Mouse (Mus musculus): ENCODE results near the gene Scmh1. TPM values are rescaled to one million over a fixed set of nuclear protein-coding genes. Genes with fewer than 3 reads are reported as not detected.

The Scmh1 gene
- polyA plus RNA-seq, 1 experiment from 2014 or later = 48.7 TPM

GRCm38 (mm10) chr4:120516491-120516890 is 111.4 kb downstream of the Scmh1 start:
- Histone ChIP-seq H3K9me3 (no peaks in the 10 kb centered on the region), H3K4me1 (no peaks in the 10 kb centered on the region), H3K36me3 (peaks cover 66% of the 10 kb centered on the region), H3K9ac (no peak overlapping the region), H3K4me3 (no peak overlapping the region), H3K4me2 (no peak overlapping the region), H3K27me3 (no peaks in the 10 kb centered on the region), H3K27ac (peak overlapping the region; percentile 11; the same call in 1 of the 2 replicates)
- 85% methylated on average over 7 of the region's 7 CpGs for WGBS
- no peak for ATAC-seq (ENCODE audit: insufficient number of reproducible peaks, insufficient read depth, low FRiP score, low TSS enrichment, low read depth)

GRCm38 (mm10) chr4:120516907-120517306 is 111.8 kb downstream of the Scmh1 start:
- Histone ChIP-seq H3K36me3 (peaks cover 70% of the 10 kb centered on the region), H3K4me2 (no peak overlapping the region), H3K27me3 (no peaks in the 10 kb centered on the region), H3K9ac (no peak overlapping the region), H3K4me3 (no peak overlapping the region), H3K9me3 (no peaks in the 10 kb centered on the region), H3K4me1 (no peaks in the 10 kb centered on the region), H3K27ac (peak overlapping the region; percentile 11; the same call in 1 of the 2 replicates)
- no peak for ATAC-seq (ENCODE audit: insufficient number of reproducible peaks, insufficient read depth, low FRiP score, low TSS enrichment, low read depth)
- 87% methylated on average over 7 of the region's 7 CpGs for WGBS

GRCm38 (mm10) chr4:120517335-120517734 is 112.3 kb downstream of the Scmh1 start:
- no peak overlapping the region for H3K4me2 ChIP-seq
- peaks cover 72% of the 10 kb centered on the region for H3K36me3 ChIP-seq
- H3K9me3 ChIP-seq = no peaks in the 10 kb centered on the region
- 77% methylated on average over 4 of the region's 4 CpGs for WGBS
- no peak overlapping the region for H3K4me3 ChIP-seq
- no peak overlapping the region for H3K9ac ChIP-seq
- H3K27me3 ChIP-seq = no peaks in the 10 kb centered on the region
- H3K27ac ChIP-seq = no peak overlapping the region
- no peak for ATAC-seq (ENCODE audit: insufficient number of reproducible peaks, insufficient read depth, low FRiP score, low TSS enrichment, low read depth)
- no peaks in the 10 kb centered on the region for H3K4me1 ChIP-seq

- Histone ChIP-seq H3K27ac (no peak overlapping the region), H3K36me3 (peaks cover 88% of the 10 kb centered on the region), H3K9me3 (no peaks in the 10 kb centered on the region), H3K4me1 (no peaks in the 10 kb centered on the region), H3K4me2 (no peak overlapping the region), H3K4me3 (no peak overlapping the region), H3K9ac (no peak overlapping the region), H3K27me3 (no peaks in the 10 kb centered on the region)
- no peak for ATAC-seq (ENCODE audit: insufficient number of reproducible peaks, insufficient read depth, low FRiP score, low TSS enrichment, low read depth)
- WGBS = 64% methylated on average over 5 of the region's 5 CpGs
Observed at GRCm38 (mm10) chr4:120521761-120522160, 116.7 kb downstream of the Scmh1 start.

GRCm38 (mm10) chr4:120522351-120522750 is 117.3 kb downstream of the Scmh1 start:
- WGBS = 91% methylated on average over 4 of the region's 4 CpGs

GRCm38 (mm10) chr4:120523092-120523491 is 118.0 kb downstream of the Scmh1 start:
- Histone ChIP-seq H3K27ac (no peak overlapping the region), H3K9ac (no peak overlapping the region), H3K4me1 (no peaks in the 10 kb centered on the region), H3K36me3 (peaks cover 82% of the 10 kb centered on the region), H3K27me3 (no peaks in the 10 kb centered on the region), H3K9me3 (no peaks in the 10 kb centered on the region), H3K4me2 (no peak overlapping the region), H3K4me3 (no peak overlapping the region)
- 87% methylated on average over 3 of the region's 3 CpGs for WGBS
- ATAC-seq (ENCODE audit: insufficient number of reproducible peaks, insufficient read depth, low FRiP score, low TSS enrichment, low read depth) = no peak

More at GRCm38 (mm10) chr4:120522351-120522750, 117.3 kb downstream of the Scmh1 start:
- ATAC-seq (ENCODE audit: insufficient number of reproducible peaks, insufficient read depth, low FRiP score, low TSS enrichment, low read depth) = no peak
- Histone ChIP-seq H3K36me3 (peaks cover 84% of the 10 kb centered on the region), H3K4me1 (no peaks in the 10 kb centered on the region), H3K9me3 (no peaks in the 10 kb centered on the region), H3K4me2 (no peak overlapping the region), H3K27ac (no peak overlapping the region), H3K9ac (no peak overlapping the region), H3K27me3 (no peaks in the 10 kb centered on the region), H3K4me3 (no peak overlapping the region)

- no peak for ATAC-seq (ENCODE audit: insufficient number of reproducible peaks, insufficient read depth, low FRiP score, low TSS enrichment, low read depth)
- H3K4me2 ChIP-seq = no peak overlapping the region
- 80% methylated on average over 9 of the region's 9 CpGs for WGBS
- H3K36me3 ChIP-seq = peaks cover 86% of the 10 kb centered on the region
- no peak overlapping the region for H3K27ac ChIP-seq
- no peaks in the 10 kb centered on the region for H3K9me3 ChIP-seq
- H3K4me1 ChIP-seq = no peaks in the 10 kb centered on the region
- no peak overlapping the region for H3K4me3 ChIP-seq
- H3K9ac ChIP-seq = no peak overlapping the region
- H3K27me3 ChIP-seq = no peaks in the 10 kb centered on the region
Observed at GRCm38 (mm10) chr4:120528171-120528570, 123.1 kb downstream of the Scmh1 start.

GRCm38 (mm10) chr4:120531986-120532385 is 126.9 kb downstream of the Scmh1 start, which contains the start of gene Slfnl1:
Gene Slfnl1, plus strand, starts transcription at chr4:120532231.
- Histone ChIP-seq H3K4me1 (no peaks in the 10 kb centered on the region), H3K27me3 (no peaks in the 10 kb centered on the region), H3K36me3 (peaks cover 62% of the 10 kb centered on the region), H3K4me3 (no peak within 1 kb of the TSS), H3K9ac (no peak within 1 kb of the TSS), H3K4me2 (no peak within 1 kb of the TSS), H3K27ac (no peak within 1 kb of the TSS), H3K9me3 (no peaks in the 10 kb centered on the region)
- WGBS = 85% methylated on average over 6 of the region's 6 CpGs
- no peak for ATAC-seq (ENCODE audit: insufficient number of reproducible peaks, insufficient read depth, low FRiP score, low TSS enrichment, low read depth)

- WGBS = 96% methylated on average over 10 of the region's 10 CpGs
- no peaks in the 10 kb centered on the region for H3K4me1 ChIP-seq
- H3K27me3 ChIP-seq = no peaks in the 10 kb centered on the region
- no peak overlapping the region for H3K27ac ChIP-seq
- no peak for ATAC-seq (ENCODE audit: insufficient number of reproducible peaks, insufficient read depth, low FRiP score, low TSS enrichment, low read depth)
- H3K4me2 ChIP-seq = no peak overlapping the region
- H3K9ac ChIP-seq = no peak overlapping the region
- H3K9me3 ChIP-seq = no peaks in the 10 kb centered on the region
- peaks cover 63% of the 10 kb centered on the region for H3K36me3 ChIP-seq
- H3K4me3 ChIP-seq = no peak overlapping the region
Observed at GRCm38 (mm10) chr4:120538664-120539063, 133.6 kb downstream of the Scmh1 start.

GRCm38 (mm10) chr4:120544896-120545295 is 139.8 kb downstream of the Scmh1 start:
- no peak overlapping the region for H3K9ac ChIP-seq
- H3K4me2 ChIP-seq = no peak overlapping the region
- no peak overlapping the region for H3K4me3 ChIP-seq
- ATAC-seq (ENCODE audit: insufficient number of reproducible peaks, insufficient read depth, low FRiP score, low TSS enrichment, low read depth) = no peak
- H3K4me1 ChIP-seq = no peaks in the 10 kb centered on the region
- H3K27ac ChIP-seq = no peak overlapping the region
- peaks cover 95% of the 10 kb centered on the region for H3K36me3 ChIP-seq
- WGBS = 81% methylated on average over 1 of the region's 1 CpGs
- no peaks in the 10 kb centered on the region for H3K27me3 ChIP-seq
- no peaks in the 10 kb centered on the region for H3K9me3 ChIP-seq

- Histone ChIP-seq H3K27me3 (no peaks in the 10 kb centered on the region), H3K27ac (no peak overlapping the region), H3K4me2 (no peak overlapping the region), H3K9ac (no peak overlapping the region), H3K36me3 (peaks cover 87% of the 10 kb centered on the region), H3K9me3 (no peaks in the 10 kb centered on the region), H3K4me1 (no peaks in the 10 kb centered on the region), H3K4me3 (no peak overlapping the region)
- ATAC-seq (ENCODE audit: insufficient number of reproducible peaks, insufficient read depth, low FRiP score, low TSS enrichment, low read depth) = no peak
- 94% methylated on average over 6 of the region's 6 CpGs for WGBS
Observed at GRCm38 (mm10) chr4:120556592-120556991, 151.5 kb downstream of the Scmh1 start.

GRCm38 (mm10) chr4:120565726-120566125 is 160.6 kb downstream of the Scmh1 start:
- no peak for ATAC-seq (ENCODE audit: insufficient number of reproducible peaks, insufficient read depth, low FRiP score, low TSS enrichment, low read depth)
- peaks cover 52% of the 10 kb centered on the region for H3K36me3 ChIP-seq
- WGBS = 86% methylated on average over 2 of the region's 2 CpGs
- H3K9me3 ChIP-seq = no peaks in the 10 kb centered on the region
- no peak overlapping the region for H3K4me3 ChIP-seq
- no peak overlapping the region for H3K27ac ChIP-seq
- H3K4me1 ChIP-seq = peaks cover 20% of the 10 kb centered on the region
- no peak overlapping the region for H3K4me2 ChIP-seq
- no peak overlapping the region for H3K9ac ChIP-seq
- H3K27me3 ChIP-seq = no peaks in the 10 kb centered on the region

All from embryonic facial prominence, embryonic 13.5 days (tissue).